In the genomic region with DNA sequence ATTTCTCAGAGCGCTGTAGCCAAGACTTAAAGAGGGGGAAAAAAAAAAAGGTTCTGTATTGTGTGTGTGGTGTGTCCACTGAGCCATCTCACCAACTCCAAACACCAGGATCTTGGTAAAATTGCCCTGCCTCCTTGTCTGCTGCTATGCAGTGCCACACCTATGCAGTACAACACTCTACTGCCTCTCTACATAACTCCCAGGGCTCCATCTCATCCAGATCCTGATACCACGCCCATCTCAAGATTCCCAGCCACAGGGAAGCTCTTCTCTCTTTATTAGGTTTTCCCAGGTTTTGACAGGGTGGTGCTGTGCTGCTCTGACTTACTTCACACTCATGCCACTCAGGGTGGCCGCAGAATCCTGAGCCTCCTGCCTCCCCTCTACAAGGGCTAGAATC, we compare ENCODE assay signal across 37 mouse cellular contexts. TPM values are rescaled to one million over a fixed set of nuclear protein-coding genes. Genes with fewer than 3 reads are reported as not detected.
"Had no signal": no experiment of that assay in that cellular context is flagged by ENCODE, and none has a peak within 500 bp of the region (broad histone marks: within the 10 kb centered on the region; RNA-seq: fewer than 3 reads in every experiment).

No protein-coding gene starts in this region.

- DNase-seq: forebrain, postnatal 0 days; gastrocnemius, postnatal 14 days; gastrocnemius, postnatal 36 days; heart, adult 18-20 months; heart, postnatal 10 days; kidney, adult 11 months; kidney, adult 2 months; kidney, adult 9 months; kidney, postnatal 14 days; kidney, postnatal 4 days; liver had no signal

- H3K36me3 ChIP-seq: heart, embryonic 10.5 days; heart, embryonic 12.5 days; hindbrain, embryonic 13.5 days; hindbrain, embryonic 15.5 days; kidney, embryonic 15.5 days; limb, embryonic 10.5 days; limb, embryonic 12.5 days had no signal

- H3K27me3 ChIP-seq: heart, embryonic 12.5 days; hindbrain, embryonic 15.5 days; kidney, embryonic 15.5 days had no signal

- H3K27ac ChIP-seq: heart, embryonic 10.5 days; hindbrain, embryonic 13.5 days; hindbrain, embryonic 15.5 days; hindbrain, postnatal 0 days; kidney, embryonic 15.5 days; kidney, postnatal 0 days; layer of hippocampus, adult 2 months; left cerebral cortex, adult 2 months; limb, embryonic 10.5 days; limb, embryonic 12.5 days had no signal

- H3K4me3 ChIP-seq: heart, embryonic 10.5 days; heart, embryonic 12.5 days; hindbrain, embryonic 13.5 days; hindbrain, embryonic 15.5 days; kidney, embryonic 15.5 days; layer of hippocampus, adult 2 months; left cerebral cortex, adult 2 months; limb, embryonic 10.5 days; limb, embryonic 12.5 days had no signal

RNA-seq across cellular contexts. Expression of a gene that starts 48.6 kb away (rescaled TPM):
- total RNA-seq: forebrain, postnatal 0 days; gastrocnemius, adult 18-20 months; gastrocnemius, adult 8-10 months; gastrocnemius, postnatal 14 days; gastrocnemius, postnatal 36 days; heart, adult 18-20 months; heart, adult 8-10 months; heart, postnatal 10 days; heart, postnatal 25 days; hematopoietic stem cell, adult 5-6 weeks; hindbrain, postnatal 0 days; layer of hippocampus, adult 2 months; layer of hippocampus, postnatal 10 days; layer of hippocampus, postnatal 25 days; left cerebral cortex, adult 2 months; left cerebral cortex, postnatal 14 days; left cerebral cortex, postnatal 36 days had no signal
- polyA plus RNA-seq: forebrain, postnatal 0 days; gonadal fat pad, adult 2 months; heart, embryonic 10.5 days; heart, embryonic 12.5 days; heart, embryonic 14.5 days; heart, embryonic 16.5 days; hindbrain, embryonic 11.5 days; hindbrain, embryonic 13.5 days; hindbrain, embryonic 15.5 days; hindbrain, postnatal 0 days; intestine, embryonic 14.5 days; kidney, adult 2 months; kidney, embryonic 15.5 days; kidney, postnatal 0 days; limb, embryonic 10.5 days; limb, embryonic 12.5 days; limb, embryonic 14.5 days had no signal
